Mouse (Mus musculus) E14TG2a.4 (cell line): Measurements from ENCODE around the gene Ccdc138.

Experiments used
- CTCF ChIP-seq: conservative IDR thresholded peaks from 2 replicates; pipeline ENCODE4 v1.5.1; 2014; ENCODE audit warnings: low read length
- NANOG ChIP-seq: IDR thresholded peaks from 2 replicates; pipeline ENCODE4 v1.6.1; 2014; ENCODE audit warnings: borderline replicate concordance, low read length, mixed read lengths
- POU5F1 ChIP-seq: IDR thresholded peaks from 2 replicates; pipeline ENCODE4 v1.6.1; 2014; ENCODE audit warnings: low read length, borderline replicate concordance

DNA sequence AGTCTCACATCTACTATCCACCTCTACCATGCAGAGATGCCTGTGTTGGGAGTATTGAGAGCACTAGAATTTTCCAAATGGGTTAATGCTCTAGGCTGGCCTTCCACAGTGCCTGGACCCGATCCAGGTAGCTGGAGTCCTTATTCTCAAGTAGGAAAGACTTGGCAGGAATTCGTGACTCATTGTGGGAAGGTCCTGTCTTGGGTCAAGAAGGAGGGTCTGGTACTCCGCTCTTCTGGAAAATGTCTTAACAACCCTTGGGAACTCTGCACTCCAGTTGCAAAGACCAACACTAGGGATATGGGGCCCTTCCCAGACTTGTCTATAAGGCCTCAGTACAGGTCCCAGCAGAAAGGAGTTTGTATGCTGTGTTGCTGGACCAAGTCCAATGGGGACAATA is 111.1 kb downstream of the Ccdc138 start:
- TF ChIP-seq CTCF = no peak
- no peak for TF ChIP-seq POU5F1
- no peak for TF ChIP-seq NANOG
